Mouse (Mus musculus) T-helper 2 cell (primary cell): ENCODE results near the gene Ankar.

Experiments
- in situ Hi-C: fragments of 300-600 bp; cut with MboI, MseI; formaldehyde crosslinking; loops from one replicate; pipeline ENCODE4 v1.15.1; 2025; ENCODE audit warnings: high pct_unique_total_duplicates

The Ankar gene

GRCm38 (mm10) chr1:72593340-72593951, 106.9 kb downstream of the Ankar start:
- in situ Hi-C loops: no loop called here
